Mouse (Mus musculus) MEL (cell line): ENCODE results near the gene Kansl1. TPM values are rescaled to one million over a fixed set of nuclear protein-coding genes. Genes with fewer than 3 reads are reported as not detected.

Source experiments
- DNase-seq: peaks from one replicate; pipeline ENCODE4 v3.0.0; 2011; ENCODE audit warnings: low read depth, low spot score
- H3K27ac ChIP-seq: 2 replicates; pipeline ENCODE4 v1.5.1; 2012; ENCODE audit warnings: low read depth, mild to moderate bottlenecking, control low read depth, low read length, moderate library complexity; ENCODE audit not compliant: control insufficient read depth
- H3K27me3 ChIP-seq, 2 experiments: fragments of 150-350 bp in 1 of 2; sonication (generic) in 1 of 2; 2 replicates each; pipeline ENCODE4 v1.6.1; 2012; ENCODE audit warnings: low read length in 2 of 2, mild to moderate bottlenecking in 2 of 2, improper control_type of control experiment in 1 of 2, moderate library complexity in 1 of 2; ENCODE audit not compliant: insufficient read depth in 2 of 2, control insufficient read depth in 1 of 2
- H3K36me3 ChIP-seq, 2 experiments: 2 replicates each; pipeline ENCODE4 v1.6.1; 2012 to 2014; ENCODE audit warnings: low read length in 2 of 2, improper control_type of control experiment in 1 of 2, inconsistent platforms in 1 of 2, mild to moderate bottlenecking in 1 of 2; ENCODE audit not compliant: insufficient read depth in 2 of 2, control insufficient read depth in 1 of 2
- H3K4me1 ChIP-seq, 2 experiments: fragments of 150-350 bp in 1 of 2; sonication (generic) in 1 of 2; 2 replicates each; pipeline ENCODE4 v1.6.1; 2012; ENCODE audit warnings: low read length in 2 of 2, improper control_type of control experiment in 1 of 2, mild to moderate bottlenecking in 1 of 2; ENCODE audit not compliant: insufficient read depth in 2 of 2, control insufficient read depth in 1 of 2
- H3K4me3 ChIP-seq, 2 experiments: fragments of 150-350 bp in 1 of 2; sonication (generic) in 1 of 2; 2 replicates each; pipeline ENCODE4 v1.5.1; 2012; ENCODE audit warnings: low read depth in 2 of 2, low read length in 2 of 2, mild to moderate bottlenecking in 2 of 2, moderate library complexity in 2 of 2, control low read depth in 1 of 2, improper control_type of control experiment in 1 of 2; ENCODE audit not compliant: control insufficient read depth in 1 of 2, insufficient read depth in 1 of 2
- H3K79me2 ChIP-seq: 2 replicates; pipeline ENCODE4 v1.6.1; 2012; ENCODE audit warnings: mild to moderate bottlenecking, low read length, moderate library complexity; ENCODE audit not compliant: control insufficient read depth, poor library complexity, insufficient read depth
- H3K9ac ChIP-seq: 2 replicates; pipeline ENCODE4 v1.6.1; 2012; ENCODE audit warnings: low read depth, mild to moderate bottlenecking, control low read depth, low read length, moderate library complexity; ENCODE audit not compliant: control insufficient read depth, poor library complexity, severe bottlenecking
- H3K9me3 ChIP-seq: fragments of 150-350 bp; sonication (generic); replicated peaks from 2 replicates; pipeline ENCODE4 v1.6.1; 2012; ENCODE audit warnings: mild to moderate bottlenecking, low read length, improper control_type of control experiment, moderate library complexity; ENCODE audit not compliant: insufficient read depth
- BHLHE40 ChIP-seq: IDR thresholded peaks from 2 replicates; pipeline ENCODE4 v1.6.1; 2012; ENCODE audit warnings: low read depth, mild to moderate bottlenecking, inconsistent platforms, low read length, improper control_type of control experiment, borderline replicate concordance
- CTCF ChIP-seq, 3 experiments: IDR thresholded peaks in 2 of 3; conservative IDR thresholded peaks in 1 of 3; 2 replicates each; pipeline ENCODE4 v1.5.1; 2011 to 2012; ENCODE audit warnings: low read length in 3 of 3, low read depth in 2 of 3, mild to moderate bottlenecking in 2 of 3, improper control_type of control experiment in 1 of 3, inconsistent platforms in 1 of 3, mixed read lengths in 1 of 3, moderate library complexity in 1 of 3; ENCODE audit not compliant: control insufficient read depth in 1 of 3, insufficient read depth in 1 of 3, poor library complexity in 1 of 3, severe bottlenecking in 1 of 3
- EP300 ChIP-seq, 2 experiments: IDR thresholded peaks; 2 replicates each; pipeline ENCODE4 v1.6.1; 2011; ENCODE audit warnings: improper control_type of control experiment in 2 of 2, low read length in 2 of 2, low read depth in 1 of 2, mild to moderate bottlenecking in 1 of 2
- ETS1 ChIP-seq: IDR thresholded peaks from 2 replicates; pipeline ENCODE4 v1.6.1; 2012; ENCODE audit warnings: low read depth, mild to moderate bottlenecking, inconsistent platforms, low read length, improper control_type of control experiment, moderate library complexity
- MXI1 ChIP-seq: IDR thresholded peaks from 2 replicates; pipeline ENCODE4 v1.6.1; 2011; ENCODE audit warnings: mild to moderate bottlenecking, low read depth, low read length, improper control_type of control experiment
- MYC ChIP-seq: IDR thresholded peaks from 2 replicates; pipeline ENCODE4 v1.6.1; 2011; ENCODE audit warnings: low read depth, mild to moderate bottlenecking, low read length, improper control_type of control experiment, moderate library complexity
- NRF1 ChIP-seq: IDR thresholded peaks from 2 replicates; pipeline ENCODE4 v1.6.1; 2014; ENCODE audit warnings: low read depth, mild to moderate bottlenecking, inconsistent platforms, low read length, improper control_type of control experiment, moderate library complexity; ENCODE audit not compliant: poor library complexity, insufficient read depth, severe bottlenecking
- POLR2A ChIP-seq, 2 experiments: IDR thresholded peaks; 2 replicates each; pipeline ENCODE4 v1.6.1; 2011 to 2012; ENCODE audit warnings: low read length in 2 of 2, mild to moderate bottlenecking in 2 of 2, control low read depth in 1 of 2, improper control_type of control experiment in 1 of 2, low read depth in 1 of 2, moderate library complexity in 1 of 2; ENCODE audit not compliant: control insufficient read depth in 1 of 2, insufficient read depth in 1 of 2, poor library complexity in 1 of 2
- POLR2AphosphoS5 ChIP-seq: IDR thresholded peaks from 2 replicates; pipeline ENCODE4 v1.6.1; 2012; ENCODE audit warnings: low read depth, borderline replicate concordance, mild to moderate bottlenecking, inconsistent platforms, low read length, moderate library complexity, mixed read lengths
- RAD21 ChIP-seq: IDR thresholded peaks from 2 replicates; pipeline ENCODE4 v1.6.1; 2011; ENCODE audit warnings: mild to moderate bottlenecking, low read depth, low read length, improper control_type of control experiment
- SMC3 ChIP-seq: IDR thresholded peaks from 2 replicates; pipeline ENCODE4 v1.6.1; 2011; ENCODE audit warnings: low read depth, low read length, improper control_type of control experiment
- TAL1 ChIP-seq: IDR thresholded peaks from 2 replicates; pipeline ENCODE4 v1.6.1; 2012; ENCODE audit warnings: mild to moderate bottlenecking, inconsistent platforms, low read length, moderate library complexity, mixed read lengths
- TCF12 ChIP-seq: IDR thresholded peaks from 2 replicates; pipeline ENCODE4 v1.6.1; 2014; ENCODE audit warnings: low read depth, mild to moderate bottlenecking, inconsistent platforms, low read length, improper control_type of control experiment, moderate library complexity
- ZC3H11A ChIP-seq: IDR thresholded peaks from 2 replicates; pipeline ENCODE4 v1.6.1; 2012; ENCODE audit warnings: low read depth, mild to moderate bottlenecking, inconsistent platforms, low read length, improper control_type of control experiment
- ZNF384 ChIP-seq: IDR thresholded peaks from 2 replicates; pipeline ENCODE4 v1.6.1; 2012; ENCODE audit warnings: low read depth, mild to moderate bottlenecking, inconsistent platforms, low read length, improper control_type of control experiment
- polyA plus RNA-seq, 2 experiments: library from polyadenylated mRNA; stranded (reverse) in 1 of 2; unstranded in 1 of 2; fragments of >175 nt in 1 of 2; fragments of >200 nt in 1 of 2; gene quantifications; 2 replicates each; pipeline versions ENCODE4 v1.2.1 to v1.2.4; 2012; ENCODE audit warnings: low replicate concordance in 2 of 2, low read depth in 1 of 2; ENCODE audit not compliant: insufficient read length in 2 of 2, insufficient read depth in 1 of 2, missing spikeins in 1 of 2
- total RNA-seq: library from RNA; depleted of rRNA; stranded (reverse); fragments of 300-350 nt; gene quantifications from 2 replicates; pipeline ENCODE4 v1.2.3, GENCODE M21; 2012

Gene Kansl1
- total and polyA plus RNA-seq, 3 experiments: 14.9 to 76.3 (median 56.4) TPM

GRCm38 (mm10) chr11:104458507-104458906, 10.2 kb downstream of the Kansl1 start:
- peaks cover 6% of the 10 kb centered on the region in 2 experiments; a peak in 3 of 4 replicates for H3K36me3 ChIP-seq
- peak; percentile 42 for DNase-seq
- no peaks in the 10 kb centered on the region for H3K4me1 ChIP-seq
- TF ChIP-seq POLR2A (IDR thresholded peaks at IDR 0.05; ENCODE audit: control insufficient read depth in 1 of 2, insufficient read depth in 1 of 2, low read depth in 1 of 2, low read length in 2 of 2, poor library complexity in 1 of 2) (no peak), RAD21 (peak; percentile 37), SMC3 (peak; percentile 56; the same call in 1 of the 2 replicates), NRF1 (no peak), CTCF (IDR thresholded peaks at IDR 0.05 in 2 of 3, conservative IDR thresholded peaks at IDR 0.05 in 1 of 3; ENCODE audit: control insufficient read depth in 1 of 3, insufficient read depth in 1 of 3, low read depth in 2 of 3, low read length in 3 of 3, poor library complexity in 1 of 3, severe bottlenecking in 1 of 3) (peak in 2 of 3 experiments; percentile 19 to 53; a peak in 2 of 6 replicates), ZC3H11A (0 out of 2 replicates have a peak, but pooled peaks have one; percentile 34), ETS1 (no peak), MXI1 (no peak), ZNF384 (peak; percentile 60; the same call in 1 of the 2 replicates)
- H3K9ac ChIP-seq: no peak overlapping the region
- H3K27ac ChIP-seq: no peak overlapping the region
- peaks cover 13% of the 10 kb centered on the region for H3K79me2 ChIP-seq
- no peaks in the 10 kb centered on the region for H3K27me3 ChIP-seq
- no peak overlapping the region for H3K4me3 ChIP-seq
- H3K9me3 ChIP-seq: no peaks in the 10 kb centered on the region

- TF ChIP-seq MYC (0 out of 2 replicates have a peak, but pooled peaks have one; percentile 31), TCF12 (peak; percentile 65), EP300 (IDR thresholded peaks at IDR 0.05; ENCODE audit: low read depth in 1 of 2, low read length in 2 of 2) (peak in 1 of 2 experiments; percentile 22; a peak in 3 of 4 replicates), POLR2AphosphoS5 (no peak), BHLHE40 (no peak), TAL1 (peak; percentile 76), ETS1 (peak; percentile 44; the same call in 1 of the 2 replicates), MXI1 (0 out of 2 replicates have a peak, but pooled peaks have one; percentile 33), ZNF384 (no peak)
- Histone ChIP-seq H3K36me3 (peaks cover 3 to 16% of the 10 kb centered on the region in 2 experiments), H3K9ac (no peak overlapping the region), H3K79me2 (peaks cover 20% of the 10 kb centered on the region), H3K9me3 (no peaks in the 10 kb centered on the region), H3K27ac (no peak overlapping the region), H3K4me1 (peaks cover 5% of the 10 kb centered on the region in 2 experiments; a peak in 3 of 4 replicates), H3K4me3 (no peak overlapping the region), H3K27me3 (no peaks in the 10 kb centered on the region)
- DNase-seq: peak; percentile 47
These were observed 16.0 kb downstream of the Kansl1 start for GRCm38 (mm10) chr11:104452709-104453108.
